Mouse (Mus musculus) adrenal gland, postnatal 14 days (tissue): ENCODE results near the gene Hadha. TPM values are rescaled to one million over a fixed set of nuclear protein-coding genes. Genes with fewer than 3 reads are reported as not detected.

Experiments
- DNase-seq: peaks from one replicate; pipeline ENCODE4 v3.0.0; 2021; ENCODE audit warnings: mixed read lengths
- total RNA-seq: library from RNA; stranded (reverse); gene quantifications from 2 replicates; pipeline ENCODE4 v1.2.3, GENCODE M21; 2021

The Hadha gene
- total RNA-seq, 1 experiment from 2014 or later: 813 TPM

DNA sequence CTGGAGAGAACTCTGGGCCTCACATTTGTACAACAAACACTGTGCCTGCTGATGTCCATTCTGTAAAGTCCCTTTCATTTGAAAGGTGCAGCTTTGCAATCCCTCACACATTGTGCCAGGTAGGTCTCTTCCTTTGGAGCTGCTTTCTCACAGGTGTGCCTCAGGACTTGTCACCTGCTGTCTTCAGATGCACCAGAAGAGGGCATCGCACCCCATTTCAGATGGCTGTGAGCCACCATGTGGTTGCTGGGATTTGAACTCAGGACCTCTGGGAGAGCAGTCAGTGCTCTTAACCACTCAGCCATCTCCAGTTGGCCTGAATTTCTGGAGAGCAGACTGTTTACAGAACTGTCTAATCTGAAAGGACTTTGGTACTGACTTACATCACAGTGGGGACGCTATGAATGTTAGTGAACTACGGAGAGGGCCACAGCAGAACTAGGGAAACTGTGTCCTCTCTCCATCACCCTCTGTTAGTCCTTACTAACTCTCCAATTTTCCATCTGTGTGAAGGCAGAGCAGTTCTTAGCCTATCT lies 42.4 kb downstream of the Hadha start:
- DNase-seq: no peak

DNA sequence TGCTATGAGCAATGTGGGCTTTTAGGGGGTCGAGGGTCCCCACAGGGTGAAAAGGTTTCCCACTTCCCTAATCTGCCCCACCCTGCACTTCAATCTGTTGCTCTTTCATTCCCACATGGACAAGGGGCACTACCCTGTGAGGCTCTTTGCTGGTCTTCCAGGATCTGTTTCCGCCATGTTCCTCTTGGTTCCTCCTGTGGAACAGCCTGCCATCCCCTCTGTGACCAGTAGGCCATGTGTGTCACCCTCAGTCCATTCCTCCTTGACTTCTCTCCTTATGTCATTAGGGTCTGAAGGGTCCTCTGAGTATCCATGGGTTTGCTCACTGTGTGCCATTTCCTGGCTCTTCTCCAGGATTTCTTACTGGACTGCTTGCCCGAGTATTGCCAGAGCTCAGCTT lies 43.2 kb downstream of the Hadha start:
- DNase-seq: no peak

DNA sequence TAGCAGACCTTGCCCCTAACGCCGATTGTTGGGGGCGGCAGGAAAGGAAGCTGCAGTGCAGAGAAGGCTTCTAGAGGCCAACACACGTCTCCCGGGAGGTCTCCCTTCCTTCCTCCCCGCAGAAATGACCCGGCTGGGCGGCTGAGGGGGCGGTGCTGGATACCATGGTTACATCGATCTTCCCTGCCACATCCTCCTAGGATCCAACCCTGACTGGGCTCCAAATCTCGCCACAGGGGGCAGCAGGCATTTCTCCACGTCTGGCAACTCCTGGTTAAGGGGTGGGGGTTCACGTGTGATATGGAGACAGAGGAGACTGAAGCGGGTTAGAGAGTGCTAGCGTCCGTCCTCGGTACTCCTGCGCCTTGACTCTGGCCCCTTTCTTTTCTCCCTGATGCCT lies 43.8 kb downstream of the Hadha start:
- peak; percentile 60 for DNase-seq

DNA sequence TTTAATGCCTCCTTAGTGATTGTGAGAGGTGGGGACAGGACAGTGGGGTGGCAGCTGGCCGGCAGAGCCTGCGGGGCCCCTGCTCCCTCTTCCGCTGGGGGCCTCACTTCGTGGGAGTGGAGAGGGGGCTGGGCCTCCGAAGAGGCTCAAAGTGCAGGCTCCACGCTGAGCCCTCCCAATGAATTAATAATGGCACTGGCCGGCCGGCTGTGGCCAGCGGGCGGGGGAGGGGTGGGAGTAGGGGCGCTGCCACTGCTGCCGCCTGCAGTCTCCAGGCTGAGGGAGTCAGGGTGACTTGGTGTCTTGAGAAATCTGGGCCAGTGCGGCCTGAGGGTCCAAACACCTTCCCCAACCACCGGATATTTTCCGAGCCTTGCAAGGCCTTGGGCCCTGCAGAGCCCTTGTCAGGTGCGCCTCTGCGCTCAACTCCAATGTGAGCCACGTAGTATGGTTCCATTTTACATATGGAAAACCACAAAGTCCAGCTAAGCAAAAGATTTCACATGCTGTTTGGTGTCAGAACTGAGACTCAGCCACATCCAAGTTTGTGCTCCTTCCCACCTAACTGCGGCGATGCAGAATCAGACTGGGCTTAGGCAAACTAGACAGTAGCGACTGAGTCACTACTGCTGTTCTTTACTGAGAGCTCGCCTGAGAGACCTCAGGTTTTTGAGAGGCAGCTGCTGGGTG lies 44.4 kb downstream of the Hadha start:
- no peak for DNase-seq

DNA sequence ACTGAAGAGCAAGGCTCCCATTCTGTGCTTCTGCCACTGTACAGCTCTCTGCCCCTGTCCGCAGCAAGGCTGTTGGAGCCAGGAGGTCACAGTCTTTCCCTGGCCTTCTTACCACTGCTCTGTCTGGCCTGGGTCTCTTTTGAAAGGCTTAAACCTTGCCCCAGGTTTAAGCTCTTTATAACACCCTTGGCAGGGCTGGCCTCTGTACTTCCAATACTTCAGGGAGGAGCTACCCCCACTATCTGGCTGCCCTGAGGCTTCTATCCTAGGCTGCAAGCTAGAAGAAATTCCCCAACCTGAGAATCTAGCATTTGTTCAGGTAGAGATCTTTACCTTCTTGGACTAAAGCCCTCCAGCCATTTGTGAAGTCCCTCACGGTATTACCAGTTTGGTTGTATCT lies 45.1 kb downstream of the Hadha start:
- no peak for DNase-seq

DNA sequence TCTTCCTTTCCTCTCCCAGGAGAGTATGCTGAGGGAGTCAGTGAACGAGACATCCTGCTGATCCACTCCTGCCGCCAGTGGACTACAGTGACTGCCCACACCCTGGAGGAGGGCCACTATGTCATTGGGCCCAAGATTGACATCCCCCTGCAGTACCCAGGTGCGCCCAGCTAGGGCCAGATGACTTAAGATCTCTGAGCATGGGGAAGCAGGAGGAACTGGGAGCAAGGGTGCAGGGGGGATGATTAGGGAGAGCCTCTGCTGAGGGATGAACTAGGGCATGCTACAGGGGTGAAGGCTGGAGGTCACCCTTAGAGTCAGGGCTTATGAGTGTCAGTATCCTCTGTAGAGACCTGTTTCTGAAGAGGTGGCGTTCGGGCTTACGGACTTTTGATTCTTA lies 46.7 kb downstream of the Hadha start:
- DNase-seq: no peak

DNA sequence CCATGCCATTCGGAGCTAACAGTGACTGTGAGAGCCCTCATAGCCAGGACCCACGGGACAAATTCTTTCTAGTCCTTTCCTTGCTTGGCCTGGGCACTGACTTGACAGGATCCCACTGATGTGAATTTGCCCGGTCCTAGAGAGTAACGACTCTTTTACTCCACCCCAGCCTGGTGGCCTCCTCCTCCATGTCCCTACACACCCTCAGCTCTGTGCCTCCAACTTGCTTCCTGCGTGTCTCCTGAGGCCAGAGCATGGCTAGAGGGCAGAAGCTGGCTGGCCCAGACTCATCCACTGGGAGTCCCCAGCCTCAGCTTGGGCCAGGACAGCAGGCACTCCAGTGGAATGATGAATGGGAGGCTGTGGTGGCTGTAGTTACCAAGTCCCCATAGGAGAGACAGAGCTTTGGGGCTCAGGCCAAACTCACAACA lies 47.3 kb downstream of the Hadha start:
- peak; percentile 62 for DNase-seq

DNA sequence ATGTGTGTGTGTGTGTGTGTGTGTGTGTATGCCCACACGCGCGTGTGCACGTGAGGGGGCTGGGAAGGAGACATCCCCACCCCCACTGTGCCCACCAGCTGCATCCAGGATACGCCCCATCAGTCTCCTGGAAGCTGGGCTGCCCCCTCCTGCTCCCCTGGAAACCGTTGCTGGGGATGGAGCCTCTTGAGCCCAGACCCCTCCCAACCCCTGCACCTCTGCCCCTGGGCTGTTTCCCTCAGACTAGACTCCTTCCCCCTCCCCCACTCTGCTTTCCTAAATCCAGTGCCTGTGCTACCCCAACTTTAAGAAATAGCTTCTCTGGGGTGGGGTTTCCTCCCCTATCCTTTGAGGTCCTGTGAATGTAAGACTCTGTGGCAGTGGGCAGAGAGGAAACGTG lies 47.8 kb downstream of the Hadha start:
- DNase-seq: no peak

DNA sequence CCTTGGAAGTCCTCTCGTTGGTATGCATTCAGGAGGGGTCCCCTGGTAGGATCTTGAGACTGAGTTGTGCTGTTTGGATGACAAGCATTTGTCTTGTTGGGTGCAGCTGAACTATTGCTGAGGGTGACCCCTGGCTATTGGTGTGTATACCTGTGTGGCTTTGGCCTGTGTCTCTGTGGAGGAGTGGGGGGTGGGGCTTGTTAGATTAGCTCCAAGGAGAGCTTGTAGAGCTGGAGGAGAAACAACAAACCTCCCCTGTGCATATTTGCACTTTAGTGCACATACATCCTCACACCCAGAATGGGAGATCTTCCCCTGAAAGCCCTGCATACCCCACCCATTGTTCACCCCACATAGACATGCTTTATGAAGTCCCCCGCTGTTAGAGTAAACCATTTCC lies 48.2 kb downstream of the Hadha start:
- no peak for DNase-seq

DNA sequence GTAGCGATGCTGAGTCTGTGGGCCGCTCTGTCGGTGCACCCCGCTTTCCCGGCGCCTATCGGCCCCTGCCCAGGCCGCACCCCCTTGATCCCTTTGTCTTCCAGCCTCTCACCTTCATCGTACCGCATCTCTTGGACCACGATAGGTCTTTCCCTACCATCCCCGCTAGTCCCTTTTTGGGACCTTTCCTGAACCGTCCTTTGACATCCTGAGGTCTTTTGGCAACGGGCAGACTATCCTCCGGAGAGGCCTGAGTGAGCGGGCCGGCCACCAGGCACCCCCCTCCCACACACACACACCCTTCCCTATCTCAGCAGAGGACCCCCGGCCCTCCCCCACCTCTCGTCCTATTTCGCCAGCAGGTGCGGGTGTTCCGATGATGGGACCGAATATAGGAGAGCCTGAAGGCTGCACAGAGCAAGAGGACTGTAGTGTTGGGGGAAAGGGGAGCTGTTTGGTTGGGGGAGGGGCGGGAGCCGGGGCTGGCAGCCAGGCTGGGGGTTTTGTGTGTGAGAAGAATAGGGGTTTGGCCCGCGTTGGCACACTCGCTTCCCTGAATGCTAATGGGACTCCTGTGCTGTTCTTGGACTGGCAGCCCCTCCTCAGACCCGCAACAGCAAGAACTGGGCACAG lies 49.2 kb downstream of the Hadha start, which contains the start of gene 3110082J24Rik:
Gene 3110082J24Rik (minus strand): TSS at position 419 of the 633 bp plus-strand sequence.
- DNase-seq: no peak

DNA sequence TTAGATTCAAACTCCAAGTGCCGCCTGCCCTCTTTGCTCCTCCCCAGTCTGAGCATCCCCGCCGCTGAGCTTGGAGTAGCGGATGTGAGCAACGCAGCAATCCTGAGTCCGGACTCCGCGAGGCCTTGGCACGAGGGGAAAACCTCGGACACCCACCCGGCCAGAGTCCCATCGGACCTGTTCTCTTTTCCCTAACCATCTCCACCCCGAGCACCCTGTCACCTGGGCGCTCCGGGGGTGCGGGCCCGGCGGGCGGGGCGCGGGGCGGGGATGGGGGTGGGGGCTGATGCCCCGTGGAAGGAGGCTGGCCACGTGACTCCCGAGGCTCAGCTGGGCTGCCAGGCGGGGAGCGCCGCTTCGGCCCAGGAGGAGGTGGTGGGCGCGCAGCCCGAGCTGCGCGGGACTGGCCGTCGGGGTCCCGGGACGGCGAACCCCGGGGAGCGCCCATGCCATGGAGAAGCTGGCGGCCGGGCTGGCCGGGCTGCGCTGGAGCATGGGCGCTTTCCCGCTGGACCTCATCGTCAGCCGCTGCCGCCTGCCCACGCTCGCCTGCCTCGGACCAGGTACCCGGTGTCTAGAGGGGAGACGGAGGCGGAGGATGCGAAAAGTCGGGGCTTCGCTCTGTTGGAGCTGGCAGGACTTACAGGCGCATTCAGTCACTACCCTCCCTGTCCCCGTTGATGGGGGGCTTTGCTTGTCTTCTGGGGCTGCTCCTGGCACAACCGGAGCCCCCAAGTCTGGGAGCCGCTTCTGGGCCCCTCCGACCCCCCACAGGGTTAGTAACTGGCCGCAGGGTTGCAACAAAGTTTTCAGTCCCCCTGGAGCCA lies 49.9 kb downstream of the Hadha start, which contains the start of gene Garem2:
Gene Garem2 (plus strand): TSS at position 321 of the 827 bp plus-strand sequence.
- no peak for DNase-seq

DNA sequence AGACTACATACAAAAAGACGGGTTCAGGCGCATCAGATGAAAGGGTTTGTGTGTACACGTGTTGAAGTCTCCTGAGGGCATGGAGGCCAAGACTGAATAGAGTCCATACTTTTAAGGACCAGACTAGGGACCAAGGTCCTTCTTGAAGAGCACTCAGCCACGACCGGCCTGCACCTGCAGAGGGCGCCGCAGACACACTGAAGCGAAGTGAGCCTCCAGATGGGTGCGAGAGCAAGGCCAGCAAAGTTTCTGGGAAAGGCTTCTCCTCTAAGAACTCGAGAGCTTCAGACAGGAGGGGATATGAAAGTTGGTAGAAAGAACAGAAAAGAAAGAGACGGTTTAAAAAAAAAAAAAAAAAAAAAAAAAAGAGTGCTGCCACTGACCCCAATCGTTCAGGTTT lies 50.6 kb downstream of the Hadha start:
- DNase-seq: peak; percentile 76

DNA sequence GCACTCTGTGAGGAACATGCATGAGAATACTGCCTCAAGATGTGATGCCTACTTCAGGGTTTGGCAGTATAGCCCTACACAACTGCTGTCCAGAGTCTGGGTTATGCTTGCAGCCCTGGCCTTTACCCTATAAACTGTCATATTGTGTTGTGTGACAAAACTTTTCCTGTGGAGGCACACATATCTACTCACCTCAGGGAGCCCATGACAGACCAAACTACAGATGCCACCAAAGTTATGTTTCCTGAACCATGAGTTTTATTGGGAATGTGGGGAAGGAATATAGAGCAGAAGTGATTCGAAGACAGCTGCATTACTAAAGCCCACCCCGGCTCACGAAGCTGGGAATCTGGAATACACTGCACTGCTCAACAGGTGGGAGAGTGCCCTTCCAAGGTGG lies 51.6 kb downstream of the Hadha start:
- no peak for DNase-seq

DNA sequence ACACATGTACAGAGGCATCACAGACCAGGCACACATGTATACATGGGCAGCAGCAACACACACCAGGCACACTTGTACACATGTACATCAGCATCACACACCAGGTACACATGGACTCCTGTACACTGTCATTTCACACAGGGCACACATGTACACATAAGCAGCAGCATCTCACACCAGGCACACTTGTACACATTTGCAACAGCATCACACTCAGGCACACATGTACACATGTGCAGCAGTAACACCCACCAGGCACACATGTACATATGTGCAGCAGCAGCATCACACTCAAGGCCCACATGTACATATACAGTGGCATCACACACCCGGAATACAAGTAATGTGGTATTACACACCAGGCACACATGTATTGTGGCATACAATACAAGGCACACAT lies 56.7 kb downstream of the Hadha start:
- no peak for DNase-seq

DNA sequence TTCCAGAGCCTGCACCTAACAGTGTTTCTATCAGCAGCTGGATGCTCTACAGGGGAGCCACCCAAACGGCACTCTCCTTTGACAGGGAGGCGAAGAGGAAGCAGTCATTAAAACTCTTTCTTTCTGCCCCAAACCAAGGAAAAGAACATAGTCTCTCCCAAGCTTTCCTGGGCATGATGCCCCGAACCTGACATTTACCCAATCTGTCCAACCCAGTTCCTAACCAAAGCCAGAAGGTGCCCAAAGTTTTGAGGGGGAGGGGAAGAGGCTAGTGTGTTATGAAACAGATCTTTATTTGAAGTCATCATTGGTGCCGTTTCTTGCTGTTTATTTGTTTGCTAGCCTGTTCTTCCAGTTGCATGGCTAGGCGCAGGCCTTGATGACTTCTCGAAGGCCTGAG lies 59.2 kb downstream of the Hadha start:
- DNase-seq: no peak

DNA sequence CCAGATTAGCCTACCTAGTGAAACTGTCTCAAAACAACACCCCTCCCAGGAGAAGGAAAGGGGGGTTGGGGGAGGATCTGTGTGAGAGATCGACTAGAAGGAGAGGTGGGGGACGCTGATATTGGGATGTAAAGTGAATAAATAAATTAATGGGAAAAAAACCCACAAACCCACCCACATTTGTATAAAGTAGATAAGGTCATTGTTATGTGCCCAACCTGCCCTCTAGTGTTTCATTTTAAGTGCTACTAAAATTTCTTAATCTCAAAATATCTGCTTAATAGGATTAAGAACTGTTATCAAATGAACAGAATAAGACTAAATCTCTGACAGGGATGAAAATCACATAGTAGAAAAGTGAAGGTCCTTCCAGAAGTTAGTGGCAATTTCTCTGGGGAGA lies 60.6 kb downstream of the Hadha start:
- DNase-seq: no peak

DNA sequence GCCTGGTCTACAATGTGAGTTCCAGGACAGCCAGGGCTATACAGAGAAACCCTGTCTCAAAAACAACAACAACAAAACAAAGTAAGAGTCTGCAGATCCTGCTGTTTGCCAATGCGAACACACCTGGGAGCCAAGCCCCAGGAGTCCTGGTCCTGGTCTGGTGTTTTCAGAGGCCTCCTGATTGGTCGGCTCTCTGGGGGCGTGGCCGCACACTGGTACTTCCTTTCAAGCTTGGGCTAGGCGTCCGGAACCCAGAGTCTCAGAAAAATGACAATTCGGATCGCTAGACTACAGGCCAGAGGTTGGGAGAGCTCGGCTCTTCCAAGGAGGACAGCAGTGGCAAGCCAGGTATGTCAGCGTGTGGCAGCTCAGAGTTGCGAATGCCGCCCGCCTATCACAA lies 62.3 kb downstream of the Hadha start:
- DNase-seq: no peak

DNA sequence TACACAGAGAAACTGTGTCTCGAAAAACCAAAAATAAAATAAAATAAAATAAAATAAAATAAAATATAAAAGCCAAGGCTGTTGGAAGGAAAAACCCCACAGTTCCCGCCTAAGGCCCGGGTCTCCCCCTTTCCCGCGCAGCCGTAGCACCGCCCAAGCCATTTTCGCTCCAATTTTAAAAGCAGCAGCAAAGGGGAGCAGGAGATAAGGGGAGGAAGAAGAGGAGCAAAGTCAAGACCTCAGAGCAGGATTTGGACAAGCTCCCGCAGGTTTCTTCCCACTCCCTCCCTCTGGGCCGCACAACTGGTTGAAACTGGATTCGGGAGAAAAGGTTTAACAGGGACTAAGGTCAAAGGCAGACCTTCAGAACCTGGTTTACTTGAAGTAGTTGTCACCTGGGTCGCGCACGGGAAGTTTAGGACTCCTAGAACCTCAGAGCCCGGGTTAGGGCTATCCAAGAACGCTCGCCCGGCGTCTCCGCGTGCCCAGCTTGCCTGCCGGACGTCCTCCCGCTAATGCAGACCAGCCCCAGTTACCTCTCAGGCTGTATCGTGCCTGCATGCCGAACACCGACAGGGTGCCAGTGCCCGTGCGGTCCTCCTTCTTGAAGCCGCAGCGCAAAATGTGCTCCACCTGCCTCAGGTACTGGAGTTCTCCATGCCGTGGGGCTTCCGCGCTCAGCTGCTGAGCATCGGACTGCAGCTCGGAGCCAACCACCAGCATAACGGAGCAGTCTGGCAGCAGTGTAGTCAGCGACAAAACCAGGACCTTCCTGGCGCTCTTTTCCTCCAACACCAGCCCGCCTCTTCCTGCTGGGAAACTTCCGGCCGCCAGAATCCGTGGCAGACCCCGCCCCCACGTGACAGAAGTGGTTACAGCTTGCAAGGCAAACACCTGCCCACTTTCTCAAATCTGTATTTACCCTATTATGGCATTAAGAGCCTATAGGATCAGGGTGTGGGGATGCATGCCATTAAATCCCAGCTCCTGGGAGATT lies 81.8 kb downstream of the Hadha start, which contains the start of gene Tyms:
Gene Tyms (minus strand): TSS at position 793 of the 997 bp plus-strand sequence.
- peak; percentile 90 for DNase-seq

DNA sequence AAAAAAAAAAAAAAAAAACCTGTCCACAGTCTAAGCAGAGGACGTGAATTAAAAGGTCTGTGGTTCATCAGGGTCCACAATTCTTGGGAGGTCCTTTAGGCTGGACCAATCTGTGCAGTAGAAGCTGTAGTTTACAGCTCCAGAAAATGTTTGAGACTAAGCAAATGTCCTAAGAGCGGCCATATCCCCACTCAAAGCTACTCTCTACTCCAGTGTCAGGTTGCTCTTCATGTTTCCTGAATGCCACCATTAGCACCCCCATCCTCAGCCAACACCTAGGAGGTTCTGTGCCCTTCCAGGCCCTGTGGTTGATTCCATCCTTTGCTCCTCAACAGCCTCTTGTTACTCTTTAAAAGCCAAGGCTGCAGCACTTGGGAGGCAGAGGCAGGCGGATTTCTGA lies 82.6 kb downstream of the Hadha start:
- DNase-seq: no peak

DNA sequence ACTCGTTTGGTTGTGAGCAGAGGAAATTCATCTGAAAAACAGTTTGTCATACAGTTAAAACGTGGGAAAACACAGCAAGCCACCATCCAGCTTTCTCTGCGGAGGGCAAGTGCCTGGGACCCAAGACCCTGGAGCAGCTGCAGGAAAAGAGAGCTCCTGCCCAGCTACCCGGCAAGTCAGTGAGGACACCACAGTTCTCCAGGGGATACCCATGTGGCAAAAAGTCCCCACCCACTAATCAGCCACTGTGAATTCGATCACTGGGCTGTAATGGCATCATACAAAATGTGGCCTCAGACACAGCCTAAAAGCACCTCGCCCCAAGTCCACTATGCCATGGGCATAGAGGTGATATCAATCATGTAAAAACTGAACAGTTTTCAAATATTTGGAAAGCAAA lies 83.3 kb downstream of the Hadha start:
- DNase-seq: no peak
